Mouse (Mus musculus): ENCODE measurements around the gene 0610040J01Rik. TPM values are rescaled to one million over a fixed set of nuclear protein-coding genes. Genes with fewer than 3 reads are reported as not detected.

0610040J01Rik gene
- polyA plus RNA-seq, 1 experiment from 2014 or later: 4.5 TPM

- ATAC-seq (ENCODE audit: low read depth): no peak
- Histone ChIP-seq H3K27me3 (no peaks in the 10 kb centered on the region), H3K4me2 (no peak overlapping the region), H3K4me1 (replicated peaks) (no peaks in the 10 kb centered on the region), H3K9ac (no peak overlapping the region), H3K36me3 (no peaks in the 10 kb centered on the region), H3K27ac (replicated peaks) (no peak overlapping the region), H3K9me3 (no peaks in the 10 kb centered on the region), H3K4me3 (no peak overlapping the region)
- WGBS: 80% methylated on average over 6 of the region's 6 CpGs
These were observed 7.4 kb downstream of the 0610040J01Rik start for GRCm38 (mm10) chr5:63819519-63819918.

GRCm38 (mm10) chr5:63821176-63821575 lies 9.0 kb downstream of the 0610040J01Rik start:
- H3K4me2 ChIP-seq: no peak overlapping the region
- no peaks in the 10 kb centered on the region for H3K27me3 ChIP-seq
- no peak overlapping the region for H3K4me3 ChIP-seq
- H3K36me3 ChIP-seq: no peaks in the 10 kb centered on the region
- H3K9ac ChIP-seq: no peak overlapping the region
- no peak overlapping the region for H3K27ac ChIP-seq (replicated peaks)
- no peaks in the 10 kb centered on the region for H3K4me1 ChIP-seq (replicated peaks)
- 93% methylated on average over 5 of the region's 5 CpGs for WGBS
- H3K9me3 ChIP-seq: no peaks in the 10 kb centered on the region
- ATAC-seq (ENCODE audit: low read depth): no peak

- Histone ChIP-seq H3K4me2 (no peak overlapping the region), H3K27ac (replicated peaks) (no peak overlapping the region), H3K9ac (no peak overlapping the region), H3K4me1 (replicated peaks) (no peaks in the 10 kb centered on the region), H3K9me3 (no peaks in the 10 kb centered on the region), H3K4me3 (no peak overlapping the region), H3K36me3 (no peaks in the 10 kb centered on the region), H3K27me3 (no peaks in the 10 kb centered on the region)
- no peak for ATAC-seq (ENCODE audit: low read depth)
- 79% methylated on average over 8 of the region's 8 CpGs for WGBS
These were observed 9.7 kb downstream of the 0610040J01Rik start for GRCm38 (mm10) chr5:63821860-63822259.

GRCm38 (mm10) chr5:63823362-63824332 lies 11.5 kb downstream of the 0610040J01Rik start:
- no peaks in the 10 kb centered on the region for H3K36me3 ChIP-seq
- H3K27me3 ChIP-seq: no peaks in the 10 kb centered on the region
- H3K4me1 ChIP-seq (replicated peaks): 0 out of 2 replicates have a peak, but pooled peaks cover 4% of the 10 kb centered on the region
- 77% methylated on average over 10 of the region's 10 CpGs for WGBS
- no peak overlapping the region for H3K9ac ChIP-seq
- no peak overlapping the region for H3K4me3 ChIP-seq
- no peak for ATAC-seq (ENCODE audit: low read depth)
- no peak overlapping the region for H3K4me2 ChIP-seq
- H3K27ac ChIP-seq (replicated peaks): no peak overlapping the region
- H3K9me3 ChIP-seq: no peaks in the 10 kb centered on the region

- ATAC-seq (ENCODE audit: low read depth): no peak
- Histone ChIP-seq H3K36me3 (no peaks in the 10 kb centered on the region), H3K9ac (no peak overlapping the region), H3K27me3 (no peaks in the 10 kb centered on the region), H3K4me1 (replicated peaks) (0 out of 2 replicates have a peak, but pooled peaks cover 4% of the 10 kb centered on the region), H3K9me3 (no peaks in the 10 kb centered on the region), H3K4me2 (no peak overlapping the region), H3K27ac (replicated peaks) (no peak overlapping the region), H3K4me3 (no peak overlapping the region)
- WGBS: 91% methylated on average over 8 of the region's 8 CpGs
These were observed 12.6 kb downstream of the 0610040J01Rik start for GRCm38 (mm10) chr5:63824599-63825350.

- H3K36me3 ChIP-seq: no peaks in the 10 kb centered on the region
- WGBS: 83% methylated on average over 5 of the region's 5 CpGs
These were observed 13.7 kb downstream of the 0610040J01Rik start for GRCm38 (mm10) chr5:63825881-63826280.

GRCm38 (mm10) chr5:63827006-63827405 lies 14.8 kb downstream of the 0610040J01Rik start:
- H3K9ac ChIP-seq: no peak overlapping the region
- 0 out of 2 replicates have a peak, but pooled peaks cover 4% of the 10 kb centered on the region for H3K4me1 ChIP-seq (replicated peaks)
- no peak overlapping the region for H3K4me3 ChIP-seq
- H3K4me2 ChIP-seq: no peak overlapping the region
- no peak for ATAC-seq (ENCODE audit: low read depth)
- H3K27me3 ChIP-seq: no peaks in the 10 kb centered on the region
- H3K36me3 ChIP-seq: no peaks in the 10 kb centered on the region
- WGBS: 75% methylated on average over 6 of the region's 6 CpGs
- no peak overlapping the region for H3K27ac ChIP-seq (replicated peaks)
- H3K9me3 ChIP-seq: no peaks in the 10 kb centered on the region

More at GRCm38 (mm10) chr5:63825881-63826280, 13.7 kb downstream of the 0610040J01Rik start:
- no peak overlapping the region for H3K4me3 ChIP-seq
- ATAC-seq (ENCODE audit: low read depth): no peak
- H3K27ac ChIP-seq (replicated peaks): no peak overlapping the region
- H3K4me1 ChIP-seq (replicated peaks): 0 out of 2 replicates have a peak, but pooled peaks cover 4% of the 10 kb centered on the region
- H3K9me3 ChIP-seq: no peaks in the 10 kb centered on the region
- no peaks in the 10 kb centered on the region for H3K27me3 ChIP-seq
- H3K9ac ChIP-seq: no peak overlapping the region
- no peak overlapping the region for H3K4me2 ChIP-seq

- no peaks in the 10 kb centered on the region for H3K9me3 ChIP-seq
- WGBS: 61% methylated on average over 5 of the region's 5 CpGs
- no peak overlapping the region for H3K4me2 ChIP-seq
- no peaks in the 10 kb centered on the region for H3K36me3 ChIP-seq
- H3K27me3 ChIP-seq: no peaks in the 10 kb centered on the region
- no peak overlapping the region for H3K27ac ChIP-seq (replicated peaks)
- H3K4me1 ChIP-seq (replicated peaks): 0 out of 2 replicates have a peak, but pooled peaks cover 4% of the 10 kb centered on the region
- no peak overlapping the region for H3K4me3 ChIP-seq
- ATAC-seq (ENCODE audit: low read depth): no peak
- H3K9ac ChIP-seq: no peak overlapping the region
These were observed 15.4 kb downstream of the 0610040J01Rik start for GRCm38 (mm10) chr5:63827415-63828053.

GRCm38 (mm10) chr5:63828380-63829185 lies 16.4 kb downstream of the 0610040J01Rik start:
- whole genome bisulfite sequencing: 87% methylated on average over 10 of the region's 10 CpGs
- H3K36me3 ChIP-seq: no peaks in the 10 kb centered on the region
- H3K4me2 ChIP-seq: no peak overlapping the region
- H3K4me3 ChIP-seq: no peak overlapping the region
- H3K9me3 ChIP-seq: no peaks in the 10 kb centered on the region
- H3K27me3 ChIP-seq: no peaks in the 10 kb centered on the region
- 0 out of 2 replicates have a peak, but pooled peaks cover 4% of the 10 kb centered on the region for H3K4me1 ChIP-seq (replicated peaks)
- H3K27ac ChIP-seq (replicated peaks): no peak overlapping the region
- no peak for ATAC-seq (ENCODE audit: low read depth)
- H3K9ac ChIP-seq: no peak overlapping the region

- H3K4me1 ChIP-seq (replicated peaks): 0 out of 2 replicates have a peak, but pooled peaks cover 4% of the 10 kb centered on the region
- no peak overlapping the region for H3K9ac ChIP-seq
- WGBS: 89% methylated on average over 4 of the region's 4 CpGs
- H3K4me2 ChIP-seq: no peak overlapping the region
- H3K27ac ChIP-seq (replicated peaks): no peak overlapping the region
- H3K27me3 ChIP-seq: no peaks in the 10 kb centered on the region
- ATAC-seq (ENCODE audit: low read depth): no peak
- H3K36me3 ChIP-seq: no peaks in the 10 kb centered on the region
- no peak overlapping the region for H3K4me3 ChIP-seq
- no peaks in the 10 kb centered on the region for H3K9me3 ChIP-seq
These were observed 18.9 kb downstream of the 0610040J01Rik start for GRCm38 (mm10) chr5:63831054-63831453.

GRCm38 (mm10) chr5:63833955-63834354 lies 21.8 kb downstream of the 0610040J01Rik start:
- no peaks in the 10 kb centered on the region for H3K27me3 ChIP-seq
- H3K9me3 ChIP-seq: no peaks in the 10 kb centered on the region
- H3K36me3 ChIP-seq: no peaks in the 10 kb centered on the region
- no peak overlapping the region for H3K9ac ChIP-seq
- H3K27ac ChIP-seq (replicated peaks): no peak overlapping the region
- no peak for ATAC-seq (ENCODE audit: low read depth)
- H3K4me3 ChIP-seq: no peak overlapping the region
- H3K4me1 ChIP-seq (replicated peaks): no peaks in the 10 kb centered on the region
- H3K4me2 ChIP-seq: no peak overlapping the region
- WGBS: 68% methylated on average over 5 of the region's 5 CpGs
